Comparison of ENCODE assay signal across 10 mouse cellular contexts in genomic region chr13:101919266-101919665, GRCm38 (mm10).
DNase-seq lines count a peak whose midpoint lies in the region; TF ChIP-seq lines count a peak whose summit lies in the region.
"Had no signal": no experiment of that assay in that cellular context is flagged by ENCODE, and none has a peak within 500 bp of the region (broad histone marks: within the 10 kb centered on the region; RNA-seq: fewer than 3 reads in every experiment).

No protein-coding gene starts in this region.

- H3K36me3 ChIP-seq in heart, embryonic 10.5 days, result no peaks in the 10 kb centered on the region
- H3K36me3 ChIP-seq: liver, embryonic 12.5 days had no signal

- peaks cover 21% of the 10 kb centered on the region for H3K4me1 ChIP-seq in heart, embryonic 10.5 days
- H3K4me1 ChIP-seq in embryonic fibroblast, embryonic 13.5 days (ENCODE audit: control insufficient read depth, insufficient read depth, low read length), result no peaks in the 10 kb centered on the region

- H3K9me3 ChIP-seq in heart, embryonic 10.5 days, result no peaks in the 10 kb centered on the region
- H3K9me3 ChIP-seq: liver, embryonic 12.5 days had no signal

- no peak for TF ChIP-seq POLR2A in embryonic fibroblast, embryonic 13.5 days (IDR thresholded peaks at IDR 0.05; ENCODE audit: low read depth, low read length)

- H3K4me3 ChIP-seq in heart, embryonic 10.5 days, result no peak overlapping the region
- no peak overlapping the region for H3K4me3 ChIP-seq in embryonic fibroblast, embryonic 13.5 days (ENCODE audit: insufficient read depth, low read length)
- H3K4me3 ChIP-seq: liver, embryonic 12.5 days had no signal

- no peak for TF ChIP-seq CTCF in embryonic fibroblast, embryonic 13.5 days (IDR thresholded peaks at IDR 0.05; ENCODE audit: borderline replicate concordance, insufficient read depth, low read length)

- peak; percentile 50 to 70 for DNase-seq in heart, adult 18-20 months
- no peak for DNase-seq in heart, embryonic 10.5 days (ENCODE audit: low spot score)
- peak; percentile 46 for DNase-seq in heart, postnatal 4 days
- peak; percentile 62 for DNase-seq in lung, postnatal 10 days
- DNase-seq in right cerebral cortex, adult 2 months (ENCODE audit: low spot score in 2 of 2), result no peak
- DNase-seq in right cerebral cortex, postnatal 25 days, result no peak
- DNase-seq in spleen, adult 12 weeks (ENCODE audit: low spot score), result no peak
- DNase-seq: midbrain, embryonic 14.5 days had no signal

- no peak overlapping the region for H3K27ac ChIP-seq in heart, embryonic 10.5 days
- H3K27ac ChIP-seq in embryonic fibroblast, embryonic 13.5 days (ENCODE audit: insufficient read depth, low read length), result peak overlapping the region; percentile 43; the same call in 1 of the 2 replicates
- H3K27ac ChIP-seq: liver, embryonic 12.5 days had no signal

- 80% methylated on average over 5 of the region's 5 CpGs for WGBS in heart, embryonic 10.5 days

- no peaks in the 10 kb centered on the region for H3K27me3 ChIP-seq in heart, embryonic 10.5 days (ENCODE audit: insufficient read depth, poor library complexity, severe bottlenecking)
- H3K27me3 ChIP-seq: liver, embryonic 12.5 days had no signal

Comparison
In these comparisons a context has a peak if more than half of its experiments do, and no peak if none do; other contexts are left out.
1. DNase-seq: peak in heart, adult 18-20 months (2 of 2), heart, postnatal 4 days (single experiment) and lung, postnatal 10 days (single experiment); none in heart, embryonic 10.5 days (single experiment), right cerebral cortex, adult 2 months (0 of 2), right cerebral cortex, postnatal 25 days (single experiment) and spleen, adult 12 weeks (single experiment).